Mouse (Mus musculus) stomach, embryonic 15.5 days (tissue): ENCODE results near the gene BC052040. TPM values are rescaled to one million over a fixed set of nuclear protein-coding genes. Genes with fewer than 3 reads are reported as not detected.

Experiments used
- ATAC-seq: fragments of 200-750 bp; cut with Nextera tagmentation; 2 replicates; pipeline ENCODE4 v1.8.0; 2017; ENCODE audit warnings: low read depth, moderate number of reproducible peaks, moderate TSS enrichment; ENCODE audit not compliant: insufficient read depth, low FRiP score
- H3K27ac ChIP-seq: fragments of 300-500 bp; sonication (generic); 2 replicates; pipeline ENCODE4 v1.5.1; 2015; ENCODE audit warnings: mild to moderate bottlenecking, inconsistent platforms
- H3K27me3 ChIP-seq: fragments of 300-500 bp; sonication (generic); replicated peaks from 2 replicates; pipeline ENCODE4 v1.6.1; 2015; ENCODE audit warnings: inconsistent platforms
- H3K36me3 ChIP-seq: fragments of 300-500 bp; sonication (generic); 2 replicates; pipeline ENCODE4 v1.6.1; 2015; ENCODE audit warnings: inconsistent platforms
- H3K4me1 ChIP-seq: fragments of 300-500 bp; sonication (generic); 2 replicates; pipeline ENCODE4 v1.6.1; 2015; ENCODE audit warnings: inconsistent platforms
- H3K4me2 ChIP-seq: fragments of 300-500 bp; sonication (generic); 2 replicates; pipeline ENCODE4 v1.6.1; 2015; ENCODE audit warnings: mild to moderate bottlenecking, inconsistent platforms
- H3K4me3 ChIP-seq: fragments of 300-500 bp; sonication (generic); replicated peaks from 2 replicates; pipeline ENCODE4 v1.5.1; 2015; ENCODE audit warnings: inconsistent platforms
- H3K9ac ChIP-seq: fragments of 300-500 bp; sonication (generic); 2 replicates; pipeline ENCODE4 v1.6.1; 2015; ENCODE audit warnings: inconsistent platforms
- H3K9me3 ChIP-seq: fragments of 300-500 bp; sonication (generic); 2 replicates; pipeline ENCODE4 v1.6.1; 2016; ENCODE audit warnings: inconsistent platforms
- WGBS: fragments of 180-500 bp; shearing (Covaris S2); methylation state at CpG from one replicate; pipeline ENCODE4 v1.1.7; 2015; 5-methylcytosine and 5-hydroxymethylcytosine counted together
- polyA plus RNA-seq: library from polyadenylated mRNA; unstranded; fragments of >200 nt; fragmentation: Nextera tagmentation; extraction: Ambion mirVana; gene quantifications from 2 replicates; pipeline ENCODE4 v1.2.1, GENCODE M21; 2015

The BC052040 gene
- polyA plus RNA-seq = 11.9 and 15.4 TPM in 2 replicates

DNA sequence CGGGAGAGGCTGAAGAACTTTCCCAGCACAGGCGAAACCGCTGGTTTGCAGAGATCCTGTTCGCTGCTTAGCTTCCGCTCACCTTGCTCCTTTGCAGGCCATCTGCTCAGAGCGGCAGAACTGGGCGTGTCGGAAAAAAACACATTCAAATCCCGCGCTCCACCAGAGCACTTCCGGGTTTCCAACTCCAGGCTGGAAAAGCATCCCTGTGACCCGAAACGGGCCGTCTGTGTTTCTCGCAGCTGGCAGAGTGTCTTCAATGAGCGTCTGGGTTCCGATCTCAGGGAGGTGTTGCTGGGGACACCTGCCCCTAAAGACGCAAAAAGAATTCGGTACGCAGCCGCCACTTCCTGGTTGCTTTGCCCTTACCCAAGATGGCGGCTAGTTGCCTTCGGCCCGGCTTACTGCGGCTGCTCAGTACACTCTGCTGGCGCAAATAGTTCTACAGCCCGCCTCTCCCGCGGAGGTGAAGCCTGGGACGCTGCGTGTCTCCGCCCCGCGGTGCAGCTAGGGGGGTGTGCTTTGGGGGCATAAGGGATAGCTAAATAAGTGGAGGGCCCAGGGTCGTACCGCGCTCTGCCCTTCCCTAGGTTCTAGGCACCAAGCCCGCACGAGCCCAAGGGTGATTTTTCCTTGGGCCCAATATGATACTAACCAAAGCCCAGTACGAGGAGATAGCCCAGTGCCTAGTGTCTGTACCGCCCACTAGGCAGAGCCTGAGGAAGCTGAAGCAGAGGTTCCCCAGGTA, at the start of gene BC052040:
TSS of gene BC052040 (plus strand) at position 476 of the 748 bp plus-strand sequence.
- peak within 1 kb of the TSS; percentile 67 for H3K4me2 ChIP-seq
- peak; percentile 99 for ATAC-seq
- peak within 1 kb of the TSS; percentile 73 for H3K4me3 ChIP-seq
- H3K9ac ChIP-seq = peak within 1 kb of the TSS; percentile 37; the same call in 1 of the 2 replicates
- H3K9me3 ChIP-seq = no peaks in the 10 kb centered on the region
- H3K27ac ChIP-seq = peak within 1 kb of the TSS; percentile 86
- peaks cover 21% of the 10 kb centered on the region for H3K4me1 ChIP-seq
- no peaks in the 10 kb centered on the region for H3K36me3 ChIP-seq
- WGBS = under 1% methylated on average over 41 of the region's 41 CpGs
- H3K27me3 ChIP-seq = no peaks in the 10 kb centered on the region

DNA sequence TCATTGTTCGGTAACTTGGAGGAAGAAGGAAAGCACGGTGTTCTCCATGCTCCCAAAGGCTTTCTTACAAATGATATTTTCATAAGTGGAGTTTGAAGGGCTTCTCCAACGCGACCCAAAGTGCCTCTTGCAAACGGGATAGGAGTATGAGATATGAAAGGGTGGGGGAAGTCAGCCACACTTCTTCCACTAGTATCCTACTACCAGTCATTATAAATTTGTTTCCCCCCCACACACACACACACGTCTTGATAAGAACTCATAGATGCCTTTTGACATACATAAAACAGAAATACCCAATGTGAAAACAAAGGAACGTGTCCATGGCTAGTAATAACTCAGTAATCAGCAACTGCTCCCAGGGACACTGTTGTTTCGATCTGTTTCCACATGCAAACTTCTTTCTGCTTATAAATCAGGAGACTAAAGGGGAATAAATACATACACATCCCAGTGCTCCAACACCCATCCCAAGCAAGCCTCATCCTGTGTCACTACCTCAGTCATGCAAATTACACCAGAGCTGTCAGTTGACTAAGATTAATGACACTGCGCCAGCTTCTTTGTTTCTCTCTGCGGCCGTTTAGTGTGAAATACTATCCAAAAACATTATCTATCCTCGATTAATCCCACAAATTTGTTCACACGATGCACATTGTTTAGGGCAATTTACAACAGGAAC, 43.4 kb upstream of the BC052040 start:
- Histone ChIP-seq H3K36me3 (no peaks in the 10 kb centered on the region), H3K9me3 (no peaks in the 10 kb centered on the region), H3K27me3 (no peaks in the 10 kb centered on the region), H3K4me2 (no peak overlapping the region), H3K4me3 (no peak overlapping the region), H3K4me1 (0 out of 2 replicates have a peak, but pooled peaks cover 3% of the 10 kb centered on the region), H3K9ac (no peak overlapping the region), H3K27ac (no peak overlapping the region)
- no peak for ATAC-seq
- WGBS = 42% methylated on average over 13 of the region's 13 CpGs

DNA sequence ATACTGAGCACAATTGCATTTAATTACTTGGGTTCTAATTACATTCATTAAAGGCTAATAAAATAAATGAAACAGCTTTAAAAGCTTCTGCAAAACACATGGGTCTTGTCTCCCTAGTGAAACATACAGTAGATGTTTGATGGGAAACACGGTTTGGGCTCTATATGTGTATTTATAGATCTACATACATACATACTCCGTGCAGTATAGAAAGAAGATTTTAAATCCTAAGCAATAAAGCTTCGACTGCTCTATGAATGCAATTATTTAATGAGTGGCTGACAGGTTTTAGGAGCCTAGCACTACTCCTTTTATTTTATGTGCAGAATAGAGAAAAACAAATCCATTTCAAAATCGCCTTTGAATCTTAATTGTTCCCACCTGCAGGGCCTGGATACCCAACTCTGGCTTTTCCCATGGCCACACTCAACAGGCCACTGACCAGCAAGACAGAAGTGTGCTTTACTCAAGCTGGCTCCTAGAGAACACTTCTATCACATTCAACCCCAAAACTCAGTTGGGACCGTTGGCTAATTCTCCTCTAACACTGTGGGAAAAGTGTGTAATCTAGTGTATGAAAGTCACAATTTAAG, 42.7 kb upstream of the BC052040 start:
- Histone ChIP-seq H3K4me1 (0 out of 2 replicates have a peak, but pooled peaks cover 3% of the 10 kb centered on the region), H3K36me3 (no peaks in the 10 kb centered on the region), H3K4me3 (no peak overlapping the region), H3K9me3 (no peaks in the 10 kb centered on the region), H3K27ac (no peak overlapping the region), H3K4me2 (no peak overlapping the region), H3K27me3 (no peaks in the 10 kb centered on the region), H3K9ac (no peak overlapping the region)
- no peak for ATAC-seq
- WGBS = 51% methylated on average over 5 of the region's 5 CpGs

DNA sequence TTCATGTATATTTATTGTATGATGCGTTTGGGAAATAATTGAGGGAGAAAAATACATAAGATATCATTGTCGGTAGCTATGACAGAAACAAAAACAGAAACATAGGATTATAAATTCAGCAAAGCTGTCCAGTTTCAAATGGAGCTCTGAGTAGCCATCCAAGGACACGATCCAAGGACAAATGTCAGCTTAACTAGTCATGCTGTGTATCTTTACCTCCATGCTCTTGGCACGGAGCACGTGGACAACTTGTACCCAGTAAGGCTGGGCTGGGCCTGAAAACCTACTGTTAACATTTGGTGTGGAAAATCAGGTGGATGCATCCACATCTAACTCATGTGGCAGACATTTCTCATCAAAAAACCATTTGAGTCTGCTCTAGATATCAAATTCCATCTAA, 41.8 kb upstream of the BC052040 start:
- no peak for ATAC-seq
- Histone ChIP-seq H3K9ac (no peak overlapping the region), H3K27ac (no peak overlapping the region), H3K4me3 (no peak overlapping the region), H3K36me3 (no peaks in the 10 kb centered on the region), H3K4me1 (0 out of 2 replicates have a peak, but pooled peaks cover 3% of the 10 kb centered on the region), H3K9me3 (no peaks in the 10 kb centered on the region), H3K4me2 (no peak overlapping the region), H3K27me3 (no peaks in the 10 kb centered on the region)
- WGBS = 85% methylated on average over 5 of the region's 5 CpGs

DNA sequence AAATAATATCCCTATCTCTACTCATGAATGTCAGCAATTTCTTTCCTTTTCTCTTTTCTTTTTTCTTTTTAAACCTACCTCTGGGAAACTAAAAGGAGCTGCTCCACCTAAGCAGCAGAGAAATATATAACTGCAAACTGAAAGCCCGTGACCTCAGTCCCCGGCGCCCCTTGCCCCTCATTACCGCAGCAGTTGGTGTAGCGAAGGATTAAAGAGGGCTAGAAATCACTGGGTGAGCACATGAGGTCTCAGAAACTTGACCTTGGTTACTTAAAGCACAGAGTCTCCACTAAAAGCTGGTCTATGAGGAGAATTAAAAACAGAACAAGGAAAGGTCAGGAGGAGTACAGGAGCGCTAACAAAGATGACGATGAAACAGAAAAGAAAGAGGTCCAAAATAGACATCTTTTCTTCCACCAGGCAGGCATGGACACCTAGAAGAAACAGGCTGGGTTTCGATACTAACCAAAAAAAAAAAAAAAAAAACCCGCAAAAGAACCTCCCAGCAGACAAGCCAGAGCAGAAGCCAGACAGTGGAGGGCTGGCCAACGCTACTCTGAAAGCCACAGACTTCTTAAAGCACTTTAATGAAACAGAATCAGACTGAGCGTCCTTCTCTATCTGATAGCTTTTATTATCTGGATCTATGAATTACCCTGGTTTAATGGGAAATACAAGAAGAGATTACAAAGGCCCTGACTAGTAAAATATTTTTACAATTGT, 39.0 kb upstream of the BC052040 start:
- no peak overlapping the region for H3K4me2 ChIP-seq

DNA sequence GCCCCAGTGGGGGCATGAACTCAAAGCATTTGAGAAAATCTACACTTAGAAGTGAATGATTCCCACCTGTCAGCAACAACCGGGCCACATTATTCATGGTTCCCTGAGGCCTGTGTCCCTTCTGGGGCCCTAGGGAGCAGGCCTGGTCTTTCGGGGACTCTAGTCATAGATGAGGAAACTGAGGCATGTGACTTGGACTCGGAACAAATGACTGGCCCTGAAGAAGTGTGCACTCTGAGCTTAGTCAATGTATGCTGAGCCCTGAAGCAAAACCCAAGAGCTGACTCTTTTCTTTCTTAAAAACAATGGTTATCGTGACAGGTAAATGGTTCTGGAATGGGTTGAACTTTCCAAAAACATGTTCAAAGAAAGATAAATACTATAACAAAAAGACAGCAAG, 38.3 kb upstream of the BC052040 start:
- Histone ChIP-seq H3K36me3 (no peaks in the 10 kb centered on the region), H3K27ac (no peak overlapping the region), H3K9me3 (no peaks in the 10 kb centered on the region), H3K4me3 (no peak overlapping the region), H3K4me2 (no peak overlapping the region), H3K4me1 (0 out of 2 replicates have a peak, but pooled peaks cover 3% of the 10 kb centered on the region), H3K27me3 (no peaks in the 10 kb centered on the region), H3K9ac (no peak overlapping the region)
- WGBS = 75% methylated on average over 4 of the region's 4 CpGs
- no peak for ATAC-seq

More for the DNA sequence above, 39.0 kb upstream of the BC052040 start:
- no peaks in the 10 kb centered on the region for H3K9me3 ChIP-seq
- H3K9ac ChIP-seq = no peak overlapping the region
- H3K4me3 ChIP-seq = no peak overlapping the region
- H3K4me1 ChIP-seq = 0 out of 2 replicates have a peak, but pooled peaks cover 3% of the 10 kb centered on the region
- no peak overlapping the region for H3K27ac ChIP-seq
- 59% methylated on average over 11 of the region's 11 CpGs for WGBS
- H3K27me3 ChIP-seq = no peaks in the 10 kb centered on the region
- no peaks in the 10 kb centered on the region for H3K36me3 ChIP-seq
- ATAC-seq = no peak

DNA sequence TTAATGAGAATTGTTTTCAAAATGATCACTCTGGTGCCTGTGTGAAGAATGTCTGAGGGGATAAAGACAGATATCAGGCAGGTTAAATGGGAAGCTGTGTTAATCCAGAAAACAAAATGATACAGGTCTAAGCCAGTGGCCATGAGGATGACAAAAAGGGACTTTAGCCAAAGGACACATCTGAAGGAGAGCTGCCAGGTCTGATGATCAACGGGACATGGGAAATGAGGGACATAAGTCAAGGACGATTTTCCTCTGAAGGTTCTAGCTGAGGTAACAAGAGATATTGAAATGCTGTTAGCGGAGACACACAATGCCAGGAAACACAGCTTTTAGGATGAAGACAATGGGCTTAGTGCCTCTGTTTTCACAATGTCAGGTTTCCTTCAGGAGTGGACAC, 29.6 kb upstream of the BC052040 start:
- H3K9ac ChIP-seq = no peak overlapping the region
- no peaks in the 10 kb centered on the region for H3K9me3 ChIP-seq
- 77% methylated on average over 3 of the region's 3 CpGs for WGBS
- H3K36me3 ChIP-seq = no peaks in the 10 kb centered on the region
- no peak overlapping the region for H3K4me2 ChIP-seq
- no peaks in the 10 kb centered on the region for H3K4me1 ChIP-seq
- no peak overlapping the region for H3K4me3 ChIP-seq
- no peaks in the 10 kb centered on the region for H3K27me3 ChIP-seq
- no peak for ATAC-seq
- H3K27ac ChIP-seq = no peak overlapping the region

DNA sequence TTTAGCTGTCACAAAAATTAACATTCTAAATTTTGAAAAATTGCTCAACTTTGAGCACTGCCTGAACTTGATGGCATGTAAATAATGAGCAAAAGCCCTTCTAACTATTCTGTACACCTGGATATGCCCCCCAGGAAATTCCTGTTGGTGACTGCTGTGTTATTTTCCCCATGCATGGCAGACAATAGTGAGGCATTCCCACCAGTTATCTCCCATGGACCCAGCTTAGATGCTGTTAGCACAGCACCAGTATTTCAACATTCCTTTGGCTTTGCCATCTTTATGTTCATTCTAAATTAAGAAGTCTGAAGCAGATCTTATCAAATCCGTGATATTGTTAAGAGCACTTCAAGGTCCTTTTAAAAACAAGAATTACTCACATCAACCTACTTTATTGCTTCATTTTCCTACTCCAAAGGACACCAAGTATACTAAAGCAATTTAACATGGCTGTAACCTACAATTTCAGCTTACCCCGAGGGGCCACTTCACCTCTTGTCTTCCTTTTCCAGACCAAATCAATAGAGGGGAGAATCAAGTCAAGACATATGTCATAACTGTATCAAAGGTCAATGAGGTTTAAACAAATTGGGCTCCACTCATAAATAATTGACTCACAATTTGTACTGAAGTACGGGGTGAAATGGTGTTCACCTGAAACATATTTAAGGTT, 19.2 kb upstream of the BC052040 start:
- Histone ChIP-seq H3K4me1 (no peaks in the 10 kb centered on the region), H3K4me3 (no peak overlapping the region), H3K9ac (no peak overlapping the region), H3K9me3 (no peaks in the 10 kb centered on the region), H3K27ac (no peak overlapping the region), H3K36me3 (no peaks in the 10 kb centered on the region), H3K4me2 (no peak overlapping the region), H3K27me3 (no peaks in the 10 kb centered on the region)
- WGBS = 69% methylated on average over 3 of the region's 3 CpGs
- no peak for ATAC-seq

DNA sequence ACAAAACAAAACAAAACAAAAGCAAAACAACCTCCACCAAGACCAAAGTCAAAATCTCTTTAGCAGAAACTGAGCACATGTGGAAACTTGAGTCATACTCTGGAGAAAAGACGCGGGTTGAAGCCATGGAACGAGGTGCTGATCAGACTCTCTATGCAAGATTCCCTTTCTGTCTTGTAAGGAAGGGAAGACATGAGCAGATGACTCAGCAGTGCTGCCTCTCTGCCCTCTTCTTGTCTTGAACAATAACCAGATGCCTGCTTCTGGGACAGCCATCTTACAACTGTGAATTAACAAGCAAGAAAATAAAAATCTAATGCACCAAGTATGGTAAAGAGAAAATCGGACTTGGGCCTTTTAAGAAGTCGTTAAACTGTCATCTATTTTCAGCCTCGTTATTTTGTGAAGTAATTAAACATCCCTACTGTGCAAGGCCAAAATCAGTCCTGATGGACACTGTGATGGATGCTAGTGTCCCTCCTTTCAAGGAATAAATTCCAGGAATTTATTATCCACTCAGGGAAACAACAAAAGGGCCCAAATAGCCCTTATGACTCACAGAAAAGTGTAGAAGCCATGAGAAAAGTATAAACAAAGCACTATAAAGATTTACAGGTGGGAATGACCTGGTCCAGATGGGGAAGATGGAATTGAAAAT, 18.0 kb upstream of the BC052040 start:
- no peaks in the 10 kb centered on the region for H3K27me3 ChIP-seq
- H3K9ac ChIP-seq = no peak overlapping the region
- H3K36me3 ChIP-seq = no peaks in the 10 kb centered on the region
- H3K9me3 ChIP-seq = no peaks in the 10 kb centered on the region
- no peaks in the 10 kb centered on the region for H3K4me1 ChIP-seq
- H3K4me3 ChIP-seq = no peak overlapping the region
- 61% methylated on average over 6 of the region's 6 CpGs for WGBS
- H3K4me2 ChIP-seq = no peak overlapping the region
- no peak for ATAC-seq
- H3K27ac ChIP-seq = no peak overlapping the region

DNA sequence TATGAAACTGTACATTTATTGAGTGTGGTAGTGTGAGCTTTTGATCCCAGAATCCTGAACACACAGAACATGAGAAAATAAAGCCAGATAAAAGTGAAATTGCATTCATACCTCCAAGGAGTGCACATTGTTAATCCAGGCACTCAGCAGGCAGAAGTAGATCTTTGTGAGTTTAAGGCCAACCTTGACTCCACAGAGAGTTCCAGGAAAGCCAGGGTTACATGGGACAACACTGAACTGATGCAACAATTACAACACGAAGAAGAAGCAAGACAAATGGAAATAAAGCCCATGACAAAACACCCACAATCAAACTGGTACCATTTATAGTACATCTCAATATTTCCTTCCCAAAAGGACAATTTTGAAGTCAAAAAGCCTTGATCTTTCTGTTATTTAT, 9.5 kb upstream of the BC052040 start:
- Histone ChIP-seq H3K27me3 (no peaks in the 10 kb centered on the region), H3K9ac (no peak overlapping the region), H3K4me1 (no peaks in the 10 kb centered on the region; the same call in 1 of the 2 replicates), H3K27ac (no peak overlapping the region), H3K4me3 (no peak overlapping the region), H3K36me3 (no peaks in the 10 kb centered on the region), H3K9me3 (no peaks in the 10 kb centered on the region), H3K4me2 (no peak overlapping the region)
- ATAC-seq = no peak
- WGBS = 80% methylated on average over 1 of the region's 1 CpGs

DNA sequence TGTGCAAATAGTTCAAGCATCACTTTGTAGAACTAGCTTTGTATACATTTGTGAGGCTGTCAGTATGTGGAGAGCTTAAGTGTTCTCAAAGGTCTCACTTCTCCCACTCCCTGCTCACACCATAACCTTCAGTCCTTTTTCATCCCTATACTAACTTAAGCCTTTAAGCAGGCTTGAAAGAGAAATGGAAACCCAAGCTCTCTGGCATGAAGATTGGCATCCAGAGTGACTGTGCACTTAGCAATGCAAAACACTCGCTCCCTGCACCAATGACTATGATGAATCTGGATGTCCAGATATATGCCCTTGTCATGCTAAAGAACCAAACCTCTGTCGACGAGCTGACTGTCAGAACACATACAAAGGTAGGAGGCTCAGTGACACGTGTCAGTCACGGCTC, 6.7 kb upstream of the BC052040 start:
- H3K4me1 ChIP-seq = peaks cover 9% of the 10 kb centered on the region
- no peak overlapping the region for H3K4me2 ChIP-seq
- no peaks in the 10 kb centered on the region for H3K27me3 ChIP-seq
- ATAC-seq = no peak
- 46% methylated on average over 5 of the region's 5 CpGs for WGBS
- H3K9me3 ChIP-seq = no peaks in the 10 kb centered on the region
- H3K36me3 ChIP-seq = no peaks in the 10 kb centered on the region
- no peak overlapping the region for H3K4me3 ChIP-seq
- no peak overlapping the region for H3K27ac ChIP-seq
- no peak overlapping the region for H3K9ac ChIP-seq
